Mouse (Mus musculus) intestine, embryonic 14.5 days (tissue): ENCODE measurements around the gene Ttc7b. TPM values are rescaled to one million over a fixed set of nuclear protein-coding genes. Genes with fewer than 3 reads are reported as not detected.

Experiments used
- ATAC-seq: fragments of 200-750 bp; cut with Nextera tagmentation; replicated peaks from 2 replicates; pipeline ENCODE4 v1.8.0; 2017; ENCODE audit warnings: low read depth, moderate number of reproducible peaks, moderate TSS enrichment, moderate library complexity; ENCODE audit not compliant: low FRiP score, low TSS enrichment
- DNase-seq: peaks from one replicate; pipeline ENCODE4 v3.0.0-alpha.2; 2018; ENCODE audit warnings: low spot score
- H3K27ac ChIP-seq: fragments of 300-500 bp; sonication (generic); 2 replicates; pipeline ENCODE4 v1.5.1; 2014; ENCODE audit warnings: low read depth, mild to moderate bottlenecking, control low read depth
- H3K27me3 ChIP-seq: fragments of 300-500 bp; sonication (generic); replicated peaks from 2 replicates; pipeline ENCODE4 v1.6.1; 2014; ENCODE audit warnings: low read length, control low read depth; ENCODE audit not compliant: control insufficient read depth, insufficient read depth
- H3K36me3 ChIP-seq: fragments of 300-500 bp; sonication (generic); 2 replicates; pipeline ENCODE4 v1.6.1; 2014; ENCODE audit warnings: low read length, control low read depth; ENCODE audit not compliant: control insufficient read depth, insufficient read depth
- H3K4me1 ChIP-seq: fragments of 300-500 bp; sonication (generic); replicated peaks from 2 replicates; pipeline ENCODE4 v1.6.1; 2014; ENCODE audit warnings: low read length, control low read depth, mixed read lengths; ENCODE audit not compliant: control insufficient read depth, insufficient read depth
- H3K4me2 ChIP-seq: fragments of 300-500 bp; sonication (generic); 2 replicates; pipeline ENCODE4 v1.6.1; 2014; ENCODE audit warnings: low read length
- H3K4me3 ChIP-seq: fragments of 300-500 bp; sonication (generic); 2 replicates; pipeline ENCODE4 v1.5.1; 2014; ENCODE audit warnings: low read depth, low read length, control low read depth, mixed read lengths
- H3K9ac ChIP-seq: fragments of 300-500 bp; sonication (generic); 2 replicates; pipeline ENCODE4 v1.6.1; 2014; ENCODE audit warnings: mild to moderate bottlenecking, low read length
- H3K9me3 ChIP-seq: fragments of 300-500 bp; sonication (generic); 2 replicates; pipeline ENCODE4 v1.6.1; 2016; ENCODE audit warnings: low read length, control low read depth; ENCODE audit not compliant: control insufficient read depth
- WGBS: fragments of 180-500 bp; shearing (Covaris S2); extraction: QIAGEN DNeasy Blood & Tissue Kit; methylation state at CpG from one replicate; pipeline ENCODE4 v1.1.7; 2014; 5-methylcytosine and 5-hydroxymethylcytosine counted together
- polyA plus RNA-seq: library from polyadenylated mRNA; unstranded; fragments of >200 nt; fragmentation: Nextera tagmentation; extraction: Ambion mirVana; gene quantifications from 2 replicates; pipeline ENCODE4 v1.2.1, GENCODE M21; 2014

Gene Ttc7b
- polyA plus RNA-seq, 1 experiment from 2014 or later, result 5.9 TPM

DNA sequence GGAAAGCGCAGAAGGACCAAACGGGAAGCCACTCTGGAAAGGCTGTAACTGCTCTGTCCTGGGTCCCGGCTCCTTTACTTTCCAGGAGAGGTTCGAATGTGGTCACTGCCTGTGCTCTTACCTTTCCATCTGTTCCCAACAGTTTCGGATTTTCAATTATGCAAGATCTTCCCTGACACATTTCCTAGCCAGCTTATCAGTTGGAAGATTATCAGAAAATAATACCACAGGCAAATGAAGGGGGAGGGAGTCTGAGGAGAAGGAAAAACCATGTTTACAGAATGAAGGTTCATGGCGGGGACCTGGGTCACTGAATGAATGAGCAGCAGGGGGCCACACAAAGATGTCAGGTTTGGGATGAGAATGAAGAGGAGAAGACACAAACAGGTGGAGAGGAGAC, 177.1 kb downstream of the Ttc7b start:
- H3K4me1 ChIP-seq, result no peaks in the 10 kb centered on the region; the same call in 1 of the 2 replicates
- WGBS, result 70% methylated on average over 6 of the region's 6 CpGs
- no peak overlapping the region for H3K4me3 ChIP-seq
- DNase-seq (no peak), ATAC-seq (no peak)
- H3K27me3 ChIP-seq, result no peaks in the 10 kb centered on the region
- H3K4me2 ChIP-seq, result no peak overlapping the region
- H3K9ac ChIP-seq, result no peak overlapping the region
- H3K27ac ChIP-seq, result no peak overlapping the region
- H3K36me3 ChIP-seq, result peaks cover 24% of the 10 kb centered on the region
- no peaks in the 10 kb centered on the region for H3K9me3 ChIP-seq

DNA sequence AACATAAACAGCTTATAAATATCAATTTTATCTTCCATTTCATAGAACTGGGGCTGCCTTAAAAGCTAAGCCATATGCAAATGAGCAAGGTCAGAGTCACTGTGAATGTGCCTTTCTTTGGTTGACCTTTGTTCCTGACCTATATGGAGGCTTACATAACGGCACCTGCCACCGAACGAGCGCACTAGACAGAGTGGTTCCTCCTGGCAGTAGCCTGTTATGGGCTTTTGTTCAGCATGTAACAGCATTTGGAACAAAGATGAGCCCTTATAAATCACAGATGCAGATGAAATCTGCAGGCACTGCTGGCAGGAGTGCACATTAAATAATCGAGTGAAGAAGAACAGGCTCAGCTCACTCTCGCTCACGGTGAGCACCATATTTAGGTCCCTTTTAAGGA, 179.0 kb downstream of the Ttc7b start:
- Histone ChIP-seq H3K4me1 (no peaks in the 10 kb centered on the region; the same call in 1 of the 2 replicates), H3K36me3 (peaks cover 14% of the 10 kb centered on the region; the same call in 1 of the 2 replicates), H3K4me2 (no peak overlapping the region), H3K4me3 (no peak overlapping the region), H3K9me3 (no peaks in the 10 kb centered on the region), H3K27ac (no peak overlapping the region), H3K27me3 (no peaks in the 10 kb centered on the region), H3K9ac (no peak overlapping the region)
- DNase-seq (no peak), ATAC-seq (no peak)
- WGBS, result 50% methylated on average over 7 of the region's 7 CpGs

DNA sequence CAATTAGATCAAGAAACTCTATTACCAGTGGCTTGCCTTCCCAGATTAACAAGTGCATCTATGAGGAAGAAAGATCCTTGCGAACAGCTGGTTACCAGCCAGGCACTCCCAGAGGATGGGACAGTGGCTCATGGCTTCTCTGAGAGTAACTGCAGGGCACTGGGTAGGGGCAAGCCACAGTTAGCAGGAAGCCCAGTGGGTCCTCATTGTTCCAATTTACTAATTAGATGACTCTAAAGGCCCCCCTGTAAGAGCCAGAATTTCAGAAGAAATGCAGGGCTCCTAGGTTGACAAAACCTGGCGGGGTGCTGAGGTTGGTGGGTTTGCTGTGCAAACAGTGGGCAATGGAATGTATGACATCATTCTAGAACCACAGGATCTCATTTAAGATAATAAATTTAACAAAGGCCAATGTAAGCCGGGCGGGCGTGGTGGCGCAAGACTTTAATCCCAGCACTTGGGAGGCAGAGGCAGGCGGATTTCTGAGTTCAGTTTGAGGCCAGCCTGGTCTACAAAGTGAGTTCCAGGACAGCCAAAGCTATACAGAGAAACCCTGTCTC, 179.6 kb downstream of the Ttc7b start:
- Histone ChIP-seq H3K4me3 (no peak overlapping the region), H3K36me3 (peaks cover 10% of the 10 kb centered on the region; the same call in 1 of the 2 replicates), H3K27me3 (no peaks in the 10 kb centered on the region)

DNA sequence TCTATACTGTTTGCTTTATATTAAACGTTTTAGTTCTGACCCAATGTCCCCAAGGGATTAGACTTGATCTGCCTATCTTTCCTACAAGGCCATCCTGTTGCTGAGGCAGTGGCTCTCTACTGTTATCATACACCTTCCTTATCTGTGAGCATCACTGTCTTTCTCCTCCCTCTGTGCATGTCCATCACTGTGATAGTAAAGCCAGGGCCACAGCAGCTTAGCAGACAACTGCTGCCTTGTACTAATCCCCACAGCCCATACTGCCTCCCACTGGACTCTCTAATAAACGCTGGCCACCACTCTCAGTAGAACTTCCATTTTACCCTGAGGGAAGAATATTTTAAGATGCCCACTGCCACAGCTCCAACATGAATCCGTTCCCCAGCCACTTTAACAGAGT, 182.6 kb downstream of the Ttc7b start:
- ATAC-seq, result no peak
- no peak for DNase-seq
- no peaks in the 10 kb centered on the region for H3K27me3 ChIP-seq
- H3K4me2 ChIP-seq, result no peak overlapping the region
- 51% methylated on average over 3 of the region's 3 CpGs for WGBS
- no peak overlapping the region for H3K27ac ChIP-seq
- H3K4me3 ChIP-seq, result no peak overlapping the region
- no peaks in the 10 kb centered on the region for H3K9me3 ChIP-seq
- no peaks in the 10 kb centered on the region; the same call in 1 of the 2 replicates for H3K4me1 ChIP-seq
- no peaks in the 10 kb centered on the region for H3K36me3 ChIP-seq
- no peak overlapping the region for H3K9ac ChIP-seq

More for the DNA sequence above, 179.6 kb downstream of the Ttc7b start:
- Histone ChIP-seq H3K9ac (no peak overlapping the region), H3K27ac (no peak overlapping the region), H3K4me2 (no peak overlapping the region), H3K4me1 (no peaks in the 10 kb centered on the region; the same call in 1 of the 2 replicates), H3K9me3 (no peaks in the 10 kb centered on the region)
- DNase-seq (no peak), ATAC-seq (no peak)
- 94% methylated on average over 7 of the region's 7 CpGs for WGBS

DNA sequence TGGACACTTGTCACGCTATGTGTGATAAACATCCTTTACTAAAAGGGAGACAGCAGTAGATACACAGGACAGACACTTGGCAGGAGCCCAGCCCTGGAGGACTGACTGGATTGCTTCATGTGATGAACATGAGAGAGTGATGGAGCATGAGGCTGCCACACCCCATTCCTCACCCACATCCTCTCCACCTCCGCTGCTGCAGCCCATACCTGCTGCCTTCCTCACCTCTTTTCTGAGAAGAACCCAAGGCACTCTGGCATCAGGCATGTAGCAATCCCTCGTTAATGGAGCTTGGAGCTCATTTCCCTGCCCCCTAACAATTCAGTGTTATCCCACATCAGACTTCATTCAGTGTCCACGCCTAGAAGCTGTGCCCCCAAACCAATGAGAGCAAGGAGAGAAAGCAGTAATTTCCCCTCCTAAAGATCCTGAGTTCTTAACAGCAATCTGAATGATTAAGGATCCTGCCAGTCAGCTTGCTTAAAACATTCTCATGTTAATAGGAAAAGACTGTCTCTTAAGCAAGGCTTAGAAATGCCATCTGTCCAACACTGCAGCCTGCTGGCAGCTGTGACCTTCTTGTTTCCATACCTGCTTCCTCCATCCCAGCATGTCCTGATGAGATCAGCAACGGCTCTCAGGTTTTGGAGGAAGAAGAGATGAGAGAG, 183.1 kb downstream of the Ttc7b start:
- no peaks in the 10 kb centered on the region for H3K9me3 ChIP-seq
- H3K4me1 ChIP-seq, result no peaks in the 10 kb centered on the region; the same call in 1 of the 2 replicates
- H3K27ac ChIP-seq, result no peak overlapping the region
- H3K4me3 ChIP-seq, result no peak overlapping the region
- ATAC-seq, result no peak
- WGBS, result 65% methylated on average over 5 of the region's 5 CpGs
- H3K36me3 ChIP-seq, result no peaks in the 10 kb centered on the region
- no peaks in the 10 kb centered on the region for H3K27me3 ChIP-seq
- no peak overlapping the region for H3K4me2 ChIP-seq
- no peak for DNase-seq
- H3K9ac ChIP-seq, result no peak overlapping the region

DNA sequence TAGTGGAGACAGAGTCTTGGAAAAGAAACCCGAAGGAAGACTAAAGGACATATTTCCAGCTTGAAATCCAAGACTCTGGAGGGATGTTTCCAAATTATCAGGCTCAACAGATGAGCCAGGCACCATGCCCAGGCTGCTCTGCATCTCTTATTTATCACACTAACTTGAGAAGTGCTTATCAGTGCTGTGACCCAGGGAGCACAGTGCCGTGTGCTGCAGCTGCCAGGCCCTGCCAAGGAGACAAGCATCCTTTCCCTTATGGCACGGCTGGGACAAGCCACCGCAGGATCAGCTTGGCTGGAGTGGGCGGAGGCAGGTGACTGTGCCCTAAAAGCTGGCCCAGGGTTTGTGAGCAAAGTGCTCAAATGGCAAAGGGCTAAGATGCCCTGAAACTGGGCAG, 184.4 kb downstream of the Ttc7b start:
- H3K4me3 ChIP-seq, result no peak overlapping the region
- ATAC-seq (no peak), DNase-seq (no peak)
- no peak overlapping the region for H3K9ac ChIP-seq
- H3K4me2 ChIP-seq, result no peak overlapping the region
- WGBS, result 82% methylated on average over 5 of the region's 5 CpGs
- no peaks in the 10 kb centered on the region for H3K27me3 ChIP-seq
- H3K27ac ChIP-seq, result no peak overlapping the region
- no peaks in the 10 kb centered on the region for H3K4me1 ChIP-seq
- H3K36me3 ChIP-seq, result no peaks in the 10 kb centered on the region; the same call in 1 of the 2 replicates
- no peaks in the 10 kb centered on the region for H3K9me3 ChIP-seq

DNA sequence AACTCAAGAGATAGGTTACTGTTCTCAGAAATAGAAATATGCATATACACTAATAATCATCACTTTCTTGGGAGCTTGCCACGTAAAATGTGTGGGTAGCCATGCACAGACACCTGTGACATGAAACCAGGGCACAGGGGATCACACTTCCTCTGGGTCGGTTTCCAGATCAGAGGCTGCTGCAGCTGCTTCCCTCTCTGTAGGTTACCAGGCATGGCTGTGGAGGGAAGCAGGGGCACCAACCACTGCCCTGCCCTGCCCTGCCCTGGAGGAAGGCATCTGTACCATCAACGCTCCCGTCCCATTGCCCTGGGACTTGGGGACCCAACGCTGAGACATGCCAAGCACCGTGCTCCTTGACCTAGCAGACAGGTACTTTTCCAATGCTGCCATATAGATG, 188.8 kb downstream of the Ttc7b start:
- H3K9ac ChIP-seq, result no peak overlapping the region
- H3K36me3 ChIP-seq, result peaks cover 3% of the 10 kb centered on the region
- WGBS, result 94% methylated on average over 6 of the region's 6 CpGs
- H3K4me1 ChIP-seq, result no peaks in the 10 kb centered on the region
- DNase-seq (no peak), ATAC-seq (no peak)
- H3K27me3 ChIP-seq, result no peaks in the 10 kb centered on the region
- H3K9me3 ChIP-seq, result no peaks in the 10 kb centered on the region
- no peak overlapping the region for H3K27ac ChIP-seq
- no peak overlapping the region for H3K4me2 ChIP-seq
- no peak overlapping the region for H3K4me3 ChIP-seq

DNA sequence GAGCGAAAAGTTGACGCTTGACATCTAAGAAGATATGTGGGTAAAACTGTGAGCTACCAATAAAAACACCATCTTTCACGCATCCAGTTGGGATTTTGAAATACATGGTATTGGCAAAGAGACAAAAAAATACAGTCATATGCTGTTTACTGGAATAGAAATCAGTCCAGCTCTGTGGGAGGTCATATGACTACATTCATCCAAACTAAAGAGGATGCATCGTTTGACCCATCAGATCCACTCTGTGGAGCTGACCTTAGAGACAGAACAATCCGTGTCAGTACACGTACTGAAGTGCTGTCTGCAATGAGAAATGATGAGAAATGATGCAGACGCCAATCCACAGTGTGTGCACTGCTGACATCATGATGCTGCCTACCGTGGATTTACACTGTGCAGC, 190.4 kb downstream of the Ttc7b start:
- H3K4me1 ChIP-seq, result no peaks in the 10 kb centered on the region
- no peak for DNase-seq
- no peak overlapping the region for H3K4me3 ChIP-seq
- H3K36me3 ChIP-seq, result peaks cover 5% of the 10 kb centered on the region
- no peak for ATAC-seq
- no peaks in the 10 kb centered on the region for H3K27me3 ChIP-seq
- no peak overlapping the region for H3K4me2 ChIP-seq
- WGBS, result 92% methylated on average over 8 of the region's 8 CpGs
- H3K27ac ChIP-seq, result no peak overlapping the region
- H3K9me3 ChIP-seq, result no peaks in the 10 kb centered on the region
- no peak overlapping the region for H3K9ac ChIP-seq

DNA sequence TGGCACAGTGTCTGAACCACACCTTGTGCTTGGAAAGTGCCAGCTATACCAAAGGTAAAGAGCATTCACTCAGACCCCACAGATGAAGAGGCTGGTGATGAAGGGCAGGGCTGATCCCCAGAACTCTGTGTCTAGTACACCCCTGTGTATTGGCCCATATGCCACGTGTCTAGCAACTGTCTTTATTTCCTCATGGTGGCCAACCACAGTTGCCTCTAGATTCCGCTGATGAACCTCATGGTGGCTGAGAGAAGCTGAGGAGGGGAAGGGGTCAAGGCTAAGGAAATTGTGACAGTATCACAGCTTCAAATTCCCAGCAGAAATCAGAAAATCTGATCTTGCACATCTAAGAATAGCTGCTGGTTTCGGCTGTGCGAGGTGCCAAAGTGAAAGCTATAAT, 191.6 kb downstream of the Ttc7b start:
- Histone ChIP-seq H3K27ac (no peak overlapping the region), H3K4me1 (no peaks in the 10 kb centered on the region), H3K4me2 (no peak overlapping the region), H3K36me3 (peaks cover 13% of the 10 kb centered on the region), H3K4me3 (no peak overlapping the region), H3K9me3 (no peaks in the 10 kb centered on the region), H3K9ac (no peak overlapping the region), H3K27me3 (no peaks in the 10 kb centered on the region)
- 87% methylated on average over 4 of the region's 4 CpGs for WGBS
- ATAC-seq, result no peak
- DNase-seq, result no peak
